Mouse (Mus musculus) limb, embryonic 13.5 days (tissue): ENCODE measurements around the gene Gm10401. TPM values are rescaled to one million over a fixed set of nuclear protein-coding genes. Genes with fewer than 3 reads are reported as not detected.

ENCODE experiments used
- ATAC-seq: fragments of 200-750 bp; cut with Nextera tagmentation; 2 replicates; pipeline ENCODE4 v1.8.0; 2017; ENCODE audit warnings: low read depth, moderate number of reproducible peaks, moderate TSS enrichment; ENCODE audit not compliant: low FRiP score
- H3K27ac ChIP-seq: fragments of 300-500 bp; sonication (generic); 2 replicates; pipeline ENCODE4 v1.5.1; 2015; ENCODE audit warnings: inconsistent platforms, mild to moderate bottlenecking, moderate library complexity
- H3K27me3 ChIP-seq: fragments of 300-500 bp; sonication (generic); 2 replicates; pipeline ENCODE4 v1.6.1; 2015; ENCODE audit warnings: mild to moderate bottlenecking, inconsistent platforms
- H3K36me3 ChIP-seq: fragments of 300-500 bp; sonication (generic); 2 replicates; pipeline ENCODE4 v1.6.1; 2015; ENCODE audit warnings: inconsistent platforms, mild to moderate bottlenecking, moderate library complexity
- H3K4me1 ChIP-seq: fragments of 300-500 bp; sonication (generic); 2 replicates; pipeline ENCODE4 v1.6.1; 2015; ENCODE audit warnings: inconsistent platforms
- H3K4me2 ChIP-seq: fragments of 300-500 bp; sonication (generic); replicated peaks from 2 replicates; pipeline ENCODE4 v1.6.1; 2015; ENCODE audit warnings: inconsistent platforms, mild to moderate bottlenecking, moderate library complexity
- H3K4me3 ChIP-seq: fragments of 300-500 bp; sonication (generic); 2 replicates; pipeline ENCODE4 v1.5.1; 2015; ENCODE audit warnings: moderate library complexity, mild to moderate bottlenecking, inconsistent platforms
- H3K9ac ChIP-seq: fragments of 300-500 bp; sonication (generic); 2 replicates; pipeline ENCODE4 v1.6.1; 2015; ENCODE audit warnings: mild to moderate bottlenecking, inconsistent platforms
- H3K9me3 ChIP-seq: fragments of 300-500 bp; sonication (generic); 2 replicates; pipeline ENCODE4 v1.6.1; 2016; ENCODE audit warnings: inconsistent platforms
- WGBS: fragments of 180-500 bp; shearing (Covaris S2); methylation state at CpG from one replicate; pipeline ENCODE4 v1.1.7; 2015; 5-methylcytosine and 5-hydroxymethylcytosine counted together
- polyA plus RNA-seq: library from polyadenylated mRNA; unstranded; fragments of >200 nt; fragmentation: Nextera tagmentation; extraction: Ambion mirVana; gene quantifications from 2 replicates; pipeline ENCODE4 v1.2.1, GENCODE M21; 2015

The Gm10401 gene
- polyA plus RNA-seq, 1 experiment from 2014 or later = 43.3 TPM

GRCm38 (mm10) chr5:115133358-115134066 is 35.4 kb upstream of the Gm10401 start:
- Histone ChIP-seq H3K27me3 (no peaks in the 10 kb centered on the region), H3K4me1 (peaks cover 14% of the 10 kb centered on the region), H3K9me3 (no peaks in the 10 kb centered on the region), H3K4me2 (peak overlapping the region; percentile 90), H3K36me3 (peaks cover 19% of the 10 kb centered on the region), H3K9ac (peak overlapping the region; percentile 88), H3K4me3 (peak overlapping the region; percentile 90), H3K27ac (no peak overlapping the region)
- ATAC-seq = no peak
- WGBS = 56% methylated on average over 6 of the region's 6 CpGs

GRCm38 (mm10) chr5:115132465-115132864 is 34.4 kb upstream of the Gm10401 start:
- no peak overlapping the region for H3K27ac ChIP-seq
- H3K9me3 ChIP-seq = no peaks in the 10 kb centered on the region
- no peak for ATAC-seq
- WGBS = 87% methylated on average over 8 of the region's 8 CpGs
- peak overlapping the region; percentile 14 for H3K4me3 ChIP-seq
- H3K36me3 ChIP-seq = peaks cover 28% of the 10 kb centered on the region
- peak overlapping the region; percentile 90; the same call in 1 of the 2 replicates for H3K4me2 ChIP-seq
- H3K27me3 ChIP-seq = no peaks in the 10 kb centered on the region
- no peak overlapping the region for H3K9ac ChIP-seq
- peaks cover 14% of the 10 kb centered on the region for H3K4me1 ChIP-seq

GRCm38 (mm10) chr5:115129328-115129727 is 31.2 kb upstream of the Gm10401 start:
- WGBS = 84% methylated on average over 6 of the region's 6 CpGs
- H3K36me3 ChIP-seq = peaks cover 57% of the 10 kb centered on the region
- no peak for ATAC-seq
- peaks cover 20% of the 10 kb centered on the region for H3K4me1 ChIP-seq
- H3K4me3 ChIP-seq = no peak overlapping the region
- H3K27ac ChIP-seq = no peak overlapping the region
- no peaks in the 10 kb centered on the region for H3K27me3 ChIP-seq
- no peak overlapping the region for H3K9ac ChIP-seq
- H3K9me3 ChIP-seq = no peaks in the 10 kb centered on the region
- no peak overlapping the region for H3K4me2 ChIP-seq

- H3K4me3 ChIP-seq = no peak overlapping the region
- WGBS = 94% methylated on average over 22 of the region's 22 CpGs
- ATAC-seq = no peak
- H3K9me3 ChIP-seq = no peaks in the 10 kb centered on the region
- H3K9ac ChIP-seq = no peak overlapping the region
- peaks cover 69% of the 10 kb centered on the region for H3K36me3 ChIP-seq
- no peak overlapping the region for H3K27ac ChIP-seq
- H3K27me3 ChIP-seq = no peaks in the 10 kb centered on the region
- H3K4me1 ChIP-seq = peaks cover 7% of the 10 kb centered on the region
- H3K4me2 ChIP-seq = no peak overlapping the region
Observed at GRCm38 (mm10) chr5:115127421-115128179, 29.5 kb upstream of the Gm10401 start.

- no peak for ATAC-seq
- H3K36me3 ChIP-seq = peaks cover 77% of the 10 kb centered on the region
- no peak overlapping the region for H3K27ac ChIP-seq
- no peaks in the 10 kb centered on the region for H3K27me3 ChIP-seq
- 93% methylated on average over 28 of the region's 28 CpGs for WGBS
- no peaks in the 10 kb centered on the region for H3K9me3 ChIP-seq
- no peak overlapping the region for H3K9ac ChIP-seq
- peaks cover 6% of the 10 kb centered on the region for H3K4me1 ChIP-seq
- H3K4me2 ChIP-seq = no peak overlapping the region
- no peak overlapping the region for H3K4me3 ChIP-seq
Observed at GRCm38 (mm10) chr5:115126578-115127312, 28.6 kb upstream of the Gm10401 start.

GRCm38 (mm10) chr5:115125211-115125871 is 27.2 kb upstream of the Gm10401 start:
- peak overlapping the region; percentile 33; the same call in 1 of the 2 replicates for H3K27ac ChIP-seq
- H3K4me3 ChIP-seq = no peak overlapping the region
- no peaks in the 10 kb centered on the region for H3K9me3 ChIP-seq
- no peak overlapping the region; the same call in 1 of the 2 replicates for H3K9ac ChIP-seq
- no peaks in the 10 kb centered on the region for H3K27me3 ChIP-seq
- H3K4me1 ChIP-seq = peaks cover 6% of the 10 kb centered on the region
- WGBS = 28% methylated on average over 24 of the region's 24 CpGs
- peak overlapping the region; percentile 20 for H3K4me2 ChIP-seq
- ATAC-seq = peak; percentile 61
- H3K36me3 ChIP-seq = peaks cover 75% of the 10 kb centered on the region

- no peak for ATAC-seq
- Histone ChIP-seq H3K4me2 (no peak overlapping the region), H3K4me3 (no peak overlapping the region), H3K27ac (no peak overlapping the region), H3K27me3 (no peaks in the 10 kb centered on the region), H3K4me1 (peaks cover 6% of the 10 kb centered on the region), H3K9me3 (no peaks in the 10 kb centered on the region), H3K36me3 (peaks cover 69% of the 10 kb centered on the region), H3K9ac (no peak overlapping the region)
- WGBS = 92% methylated on average over 6 of the region's 6 CpGs
Observed at GRCm38 (mm10) chr5:115124690-115125089, 26.6 kb upstream of the Gm10401 start.

GRCm38 (mm10) chr5:115120978-115121377 is 22.9 kb upstream of the Gm10401 start:
- Histone ChIP-seq H3K36me3 (peaks cover 52% of the 10 kb centered on the region), H3K27me3 (no peaks in the 10 kb centered on the region)

GRCm38 (mm10) chr5:115118961-115119570 is 21.0 kb upstream of the Gm10401 start, which contains the start of gene Acads:
Gene Acads (minus strand): TSS chr5:115119346.
- 2% methylated on average over 38 of the region's 39 CpGs for WGBS
- ATAC-seq = peak; percentile 81
- Histone ChIP-seq H3K4me2 (peak within 1 kb of the TSS; percentile 84), H3K4me3 (peak within 1 kb of the TSS; percentile 89), H3K27me3 (no peaks in the 10 kb centered on the region), H3K9me3 (no peaks in the 10 kb centered on the region), H3K4me1 (peaks cover 13% of the 10 kb centered on the region), H3K36me3 (peaks cover 54% of the 10 kb centered on the region), H3K9ac (peak within 1 kb of the TSS; percentile 94), H3K27ac (peak within 1 kb of the TSS; percentile 52; the same call in 1 of the 2 replicates)

More at GRCm38 (mm10) chr5:115120978-115121377, 22.9 kb upstream of the Gm10401 start:
- ATAC-seq = no peak
- H3K4me2 ChIP-seq = no peak overlapping the region
- 71% methylated on average over 5 of the region's 5 CpGs for WGBS
- peaks cover 19% of the 10 kb centered on the region for H3K4me1 ChIP-seq
- no peak overlapping the region for H3K27ac ChIP-seq
- no peak overlapping the region for H3K4me3 ChIP-seq
- H3K9me3 ChIP-seq = no peaks in the 10 kb centered on the region
- no peak overlapping the region for H3K9ac ChIP-seq

- H3K27me3 ChIP-seq = no peaks in the 10 kb centered on the region
- H3K4me3 ChIP-seq = no peak overlapping the region
- H3K9ac ChIP-seq = no peak overlapping the region
- 94% methylated on average over 13 of the region's 13 CpGs for WGBS
- H3K36me3 ChIP-seq = peaks cover 55% of the 10 kb centered on the region
- no peak for ATAC-seq
- no peaks in the 10 kb centered on the region for H3K9me3 ChIP-seq
- H3K27ac ChIP-seq = no peak overlapping the region
- peaks cover 13% of the 10 kb centered on the region for H3K4me1 ChIP-seq
- H3K4me2 ChIP-seq = no peak overlapping the region
Observed at GRCm38 (mm10) chr5:115117467-115117866, 19.4 kb upstream of the Gm10401 start.

- WGBS = 91% methylated on average over 3 of the region's 3 CpGs
- H3K9ac ChIP-seq = no peak overlapping the region
- no peaks in the 10 kb centered on the region for H3K9me3 ChIP-seq
- no peak overlapping the region for H3K27ac ChIP-seq
- ATAC-seq = no peak
- H3K4me3 ChIP-seq = no peak overlapping the region
- peaks cover 59% of the 10 kb centered on the region for H3K36me3 ChIP-seq
- H3K27me3 ChIP-seq = no peaks in the 10 kb centered on the region
- H3K4me2 ChIP-seq = no peak overlapping the region
- H3K4me1 ChIP-seq = peaks cover 13% of the 10 kb centered on the region
Observed at GRCm38 (mm10) chr5:115116426-115116825, 18.3 kb upstream of the Gm10401 start.
